Mouse (Mus musculus) forebrain, embryonic 14.5 days (tissue): ENCODE data around the gene Rhox10. TPM values are rescaled to one million over a fixed set of nuclear protein-coding genes. Genes with fewer than 3 reads are reported as not detected.
"Not testable (repeated sequence)": the region's sequence is repeated elsewhere in the genome, so short reads cannot be mapped to it uniquely, and the experiment has no call there.

Experiments used
- ATAC-seq: fragments of 200-750 bp; cut with Nextera tagmentation; 2 replicates; pipeline ENCODE4 v1.8.0; 2017; ENCODE audit warnings: mild to moderate bottlenecking, moderate library complexity
- DNase-seq: peaks from one replicate; pipeline ENCODE4 v3.0.0-alpha.2; 2015; ENCODE audit warnings: low spot score
- H3K27ac ChIP-seq: fragments of 300-500 bp; sonication (generic); 2 replicates; pipeline ENCODE4 v1.5.1; 2014; ENCODE audit warnings: low read depth, mild to moderate bottlenecking, control low read depth, low read length, moderate library complexity
- H3K27me3 ChIP-seq: fragments of 300-500 bp; sonication (generic); replicated peaks from 2 replicates; pipeline ENCODE4 v1.6.1; 2014; ENCODE audit warnings: low read length, control low read depth, mixed read lengths; ENCODE audit not compliant: control insufficient read depth, insufficient read depth
- H3K36me3 ChIP-seq: fragments of 300-500 bp; sonication (generic); 2 replicates; pipeline ENCODE4 v1.6.1; 2014; ENCODE audit warnings: low read length, control low read depth; ENCODE audit not compliant: control insufficient read depth, insufficient read depth
- H3K4me1 ChIP-seq: fragments of 300-500 bp; sonication (generic); 2 replicates; pipeline ENCODE4 v1.6.1; 2014; ENCODE audit warnings: antibody characterized with exemption, low read length, control low read depth; ENCODE audit not compliant: control insufficient read depth, insufficient read depth
- H3K4me2 ChIP-seq: fragments of 300-500 bp; sonication (generic); 2 replicates; pipeline ENCODE4 v1.6.1; 2014; ENCODE audit warnings: mild to moderate bottlenecking, control low read depth, low read length
- H3K4me3 ChIP-seq: fragments of 300-500 bp; sonication (generic); 2 replicates; pipeline ENCODE4 v1.5.1; 2014; ENCODE audit warnings: low read depth, low read length, control low read depth
- H3K9ac ChIP-seq: fragments of 300-500 bp; sonication (generic); 2 replicates; pipeline ENCODE4 v1.6.1; 2014; ENCODE audit warnings: mild to moderate bottlenecking, low read length, control low read depth, moderate library complexity
- H3K9me3 ChIP-seq: fragments of 300-500 bp; sonication (generic); replicated peaks from 2 replicates; pipeline ENCODE4 v1.6.1; 2016; ENCODE audit warnings: low read length, control low read depth, mixed read lengths; ENCODE audit not compliant: control insufficient read depth
- WGBS: fragments of 180-500 bp; shearing (Covaris S2); extraction: QIAGEN DNeasy Blood & Tissue Kit; methylation state at CpG from one replicate; pipeline ENCODE4 v1.1.7; 2014; 5-methylcytosine and 5-hydroxymethylcytosine counted together
- polyA plus RNA-seq: library from polyadenylated mRNA; unstranded; fragments of >200 nt; fragmentation: Nextera tagmentation; extraction: Ambion mirVana; gene quantifications from 2 replicates; pipeline ENCODE4 v1.2.1, GENCODE M21; 2014

Gene Rhox10
- not detected in 2 replicates for polyA plus RNA-seq

- Histone ChIP-seq H3K4me1 (no peaks in the 10 kb centered on the region), H3K4me2 (no peak within 1 kb of the TSS), H3K9me3 (no peaks in the 10 kb centered on the region), H3K9ac (no peak within 1 kb of the TSS), H3K36me3 (no peaks in the 10 kb centered on the region), H3K27ac (no peak within 1 kb of the TSS), H3K4me3 (no peak within 1 kb of the TSS), H3K27me3 (no peaks in the 10 kb centered on the region)
- ATAC-seq (no peak), DNase-seq (no peak)
- WGBS: 91% methylated on average over 11 of the region's 11 CpGs
These were observed at the start of gene Rhox10 for GRCm38 (mm10) chrX:38066175-38066574. TSS of gene Rhox10 (plus strand) at chrX:38066475.

- not testable (repeated sequence) for ATAC-seq, H3K4me1 ChIP-seq, H3K27ac ChIP-seq, H3K9me3 ChIP-seq, H3K36me3 ChIP-seq, H3K27me3 ChIP-seq, H3K4me3 ChIP-seq, DNase-seq, H3K4me2 ChIP-seq, H3K9ac ChIP-seq
These were observed 47.7 kb upstream of the Rhox10 start, which contains the start of gene Btg1-ps1 for GRCm38 (mm10) chrX:38018597-38018996. TSS of gene Btg1-ps1 (minus strand) at chrX:38018815.

- H3K27ac ChIP-seq: no peak overlapping the region
- H3K9ac ChIP-seq: no peak overlapping the region
- H3K4me2 ChIP-seq: no peak overlapping the region
- 58% methylated on average over 2 of the region's 2 CpGs for WGBS
- no peaks in the 10 kb centered on the region for H3K36me3 ChIP-seq
- no peaks in the 10 kb centered on the region for H3K27me3 ChIP-seq
- H3K4me3 ChIP-seq: no peak overlapping the region
- no peak for DNase-seq
- ATAC-seq: no peak
- no peaks in the 10 kb centered on the region for H3K9me3 ChIP-seq
- H3K4me1 ChIP-seq: no peaks in the 10 kb centered on the region
These were observed 32.4 kb upstream of the Rhox10 start for GRCm38 (mm10) chrX:38033841-38034240.

GRCm38 (mm10) chrX:38039666-38040065 is 26.6 kb upstream of the Rhox10 start:
- no peak for ATAC-seq
- WGBS: 94% methylated on average over 5 of the region's 5 CpGs
- no peaks in the 10 kb centered on the region for H3K27me3 ChIP-seq

DNA sequence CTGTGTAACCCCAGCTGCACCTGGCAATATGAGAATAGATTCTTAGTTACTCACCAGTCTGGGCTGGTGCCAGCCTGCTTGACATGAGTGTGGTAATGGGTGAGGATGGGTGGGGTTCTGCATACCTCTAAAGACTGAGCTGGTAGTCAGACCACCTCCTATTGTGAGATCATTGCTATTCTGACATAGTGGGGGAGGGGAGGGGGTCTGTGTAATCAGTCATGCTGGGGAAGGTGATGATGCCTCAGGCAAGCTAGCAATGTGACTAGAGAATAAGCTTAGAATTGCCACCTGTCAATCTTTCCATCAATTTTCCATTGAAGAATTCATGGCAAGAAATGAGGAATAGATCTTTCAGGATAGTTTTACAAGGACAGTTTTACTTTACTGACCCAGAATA is 23.3 kb upstream of the Rhox10 start, which contains the start of gene Btg1-ps2:
Btg1-ps2 (minus strand) TSS at position 101 of the 400 bp plus-strand sequence.
- DNase-seq, H3K4me1 ChIP-seq, H3K9me3 ChIP-seq: not testable (repeated sequence)

More at GRCm38 (mm10) chrX:38039666-38040065, 26.6 kb upstream of the Rhox10 start:
- Histone ChIP-seq H3K36me3 (no peaks in the 10 kb centered on the region), H3K27ac (no peak overlapping the region), H3K4me2 (no peak overlapping the region), H3K4me3 (no peak overlapping the region), H3K9me3 (no peaks in the 10 kb centered on the region), H3K9ac (no peak overlapping the region), H3K4me1 (no peaks in the 10 kb centered on the region)
- DNase-seq: no peak

DNA sequence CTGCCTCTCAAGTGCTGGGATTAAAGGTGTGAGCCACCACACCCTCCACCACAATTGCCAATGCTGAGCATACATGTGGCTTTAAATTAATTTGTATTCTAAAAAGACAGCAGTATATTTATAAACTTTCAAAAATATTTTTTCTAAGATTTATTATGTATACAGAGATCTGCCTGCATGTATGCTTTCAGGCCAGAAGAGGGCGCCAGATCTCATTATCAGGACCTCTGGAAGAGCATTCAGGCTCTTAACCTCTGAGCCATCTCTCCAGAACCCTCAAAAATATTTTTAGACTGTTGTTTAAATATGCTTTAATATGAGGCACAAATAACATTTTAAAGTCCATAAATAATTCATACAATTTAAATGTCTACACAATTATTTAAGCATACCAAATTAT is 4.7 kb upstream of the Rhox10 start:
- 3% methylated on average over 1 of the region's 1 CpGs for WGBS
- peak; percentile 30 for DNase-seq
- H3K4me1 ChIP-seq: no peaks in the 10 kb centered on the region
- no peak overlapping the region for H3K4me2 ChIP-seq
- no peaks in the 10 kb centered on the region for H3K36me3 ChIP-seq
- no peak overlapping the region for H3K27ac ChIP-seq
- no peak overlapping the region for H3K9ac ChIP-seq
- H3K27me3 ChIP-seq: no peaks in the 10 kb centered on the region
- no peak for ATAC-seq
- H3K9me3 ChIP-seq: no peaks in the 10 kb centered on the region
- no peak overlapping the region for H3K4me3 ChIP-seq

More for the DNA sequence above, 23.3 kb upstream of the Rhox10 start, which contains the start of gene Btg1-ps2:
- not testable (repeated sequence) for ATAC-seq, H3K4me2 ChIP-seq, H3K27ac ChIP-seq, H3K4me3 ChIP-seq, H3K9ac ChIP-seq, H3K27me3 ChIP-seq, H3K36me3 ChIP-seq

DNA sequence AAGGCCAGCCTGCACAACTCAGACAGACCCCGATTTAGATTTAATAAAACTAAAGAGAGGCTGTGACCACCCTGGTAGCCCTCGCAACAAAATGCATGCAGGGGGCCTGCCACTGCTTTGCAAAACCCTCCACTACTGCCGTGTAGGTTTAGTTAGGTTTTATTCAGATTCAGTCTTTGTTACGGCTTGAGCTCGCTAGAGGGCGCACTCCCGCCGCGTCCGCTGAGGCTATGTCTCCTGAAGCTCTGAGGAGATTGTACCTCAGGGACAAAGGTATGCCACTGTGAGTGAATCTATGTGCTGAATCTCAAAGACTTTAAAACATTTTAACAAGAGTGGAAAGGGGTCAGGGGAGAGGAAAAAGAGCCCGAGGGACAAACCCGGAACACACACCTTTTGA is 18.0 kb downstream of the Rhox10 start:
- 26% methylated on average over 12 of the region's 12 CpGs for WGBS
- no peak for ATAC-seq
- Histone ChIP-seq H3K9me3 (no peaks in the 10 kb centered on the region), H3K4me2 (no peak overlapping the region), H3K27ac (no peak overlapping the region), H3K36me3 (no peaks in the 10 kb centered on the region), H3K4me1 (no peaks in the 10 kb centered on the region), H3K4me3 (no peak overlapping the region), H3K27me3 (no peaks in the 10 kb centered on the region), H3K9ac (no peak overlapping the region)
- peak; percentile 54 for DNase-seq

GRCm38 (mm10) chrX:38085041-38085440 is 18.8 kb downstream of the Rhox10 start, which contains the start of gene Rhox11:
TSS of gene Rhox11 (minus strand) at chrX:38085141.
- DNase-seq (no peak), ATAC-seq (no peak)
- H3K27ac ChIP-seq: no peak within 1 kb of the TSS
- H3K4me3 ChIP-seq: no peak within 1 kb of the TSS
- no peaks in the 10 kb centered on the region for H3K36me3 ChIP-seq
- no peaks in the 10 kb centered on the region for H3K9me3 ChIP-seq
- H3K4me2 ChIP-seq: no peak within 1 kb of the TSS
- H3K27me3 ChIP-seq: no peaks in the 10 kb centered on the region
- no peak within 1 kb of the TSS for H3K9ac ChIP-seq
- H3K4me1 ChIP-seq: no peaks in the 10 kb centered on the region
- WGBS: 89% methylated on average over 9 of the region's 9 CpGs

- no peak within 1 kb of the TSS for H3K27ac ChIP-seq
- ATAC-seq (no peak), DNase-seq (no peak)
- no peak within 1 kb of the TSS for H3K9ac ChIP-seq
- no peak within 1 kb of the TSS for H3K4me2 ChIP-seq
- no peak within 1 kb of the TSS for H3K4me3 ChIP-seq
- no peaks in the 10 kb centered on the region for H3K36me3 ChIP-seq
- 72% methylated on average over 4 of the region's 4 CpGs for WGBS
- H3K27me3 ChIP-seq: no peaks in the 10 kb centered on the region
- no peaks in the 10 kb centered on the region for H3K9me3 ChIP-seq
- no peaks in the 10 kb centered on the region for H3K4me1 ChIP-seq
These were observed 44.5 kb downstream of the Rhox10 start, which contains the start of gene Rhox12 for GRCm38 (mm10) chrX:38110807-38111206. TSS of gene Rhox12 (minus strand) at chrX:38110907.
